Mouse (Mus musculus) ovary, adult 10 weeks (tissue): ENCODE measurements around the gene Olfr749. TPM values are rescaled to one million over a fixed set of nuclear protein-coding genes. Genes with fewer than 3 reads are reported as not detected.

Experiments
- polyA plus RNA-seq: library from polyadenylated mRNA; stranded (reverse); fragments of 350-450 nt; fragmentation: Illumina TruSeq; extraction: RNeasy Lipid Tissue Mini Kit (QIAGEN cat#74804); gene quantifications from one replicate; pipeline ENCODE4 v1.2.3, GENCODE M21; 2014

Gene Olfr749
- not detected for polyA plus RNA-seq

DNA sequence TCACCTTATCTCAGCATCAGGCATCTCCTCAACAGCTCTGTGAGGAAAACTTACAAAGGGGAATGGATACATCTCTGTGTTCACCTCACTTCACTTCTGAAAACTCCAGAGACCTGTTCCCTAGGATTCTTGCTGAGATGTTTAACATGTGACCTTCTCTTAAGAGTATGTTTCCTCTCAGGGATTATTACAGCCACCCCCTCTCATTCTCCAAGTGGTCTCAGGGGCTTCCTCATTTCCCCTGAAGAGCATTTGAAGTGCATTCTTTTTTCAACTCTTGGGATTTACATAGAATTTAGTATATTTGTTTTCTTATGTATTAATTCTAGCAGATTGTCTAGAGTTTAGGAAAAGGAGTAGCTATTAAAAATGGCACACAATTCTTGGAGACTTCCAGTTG lies at the start of gene Olfr749:
Olfr749 (minus strand) TSS at position 101 of the 400 bp plus-strand sequence.

DNA sequence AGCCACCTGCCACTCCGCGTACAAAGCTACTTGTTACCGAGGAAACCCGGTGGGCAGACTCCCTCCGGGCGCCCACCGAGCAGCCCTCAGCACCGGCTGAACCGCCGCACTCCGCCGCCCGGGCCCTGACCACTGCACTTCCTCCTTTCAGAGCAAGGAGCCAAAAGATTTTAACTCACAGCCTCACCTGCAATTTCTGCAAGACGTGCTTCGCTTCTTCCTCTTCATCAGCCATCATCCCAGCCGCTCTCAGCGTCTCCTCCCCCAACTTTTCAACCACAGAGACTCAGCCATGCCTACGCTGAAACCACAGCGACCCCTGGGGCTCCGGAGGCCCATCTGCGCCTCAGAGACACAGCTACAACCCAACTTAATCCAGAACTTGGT lies 40.4 kb upstream of the Olfr749 start, which contains the start of gene Ttc5:
Ttc5 (minus strand) TSS at position 269 of the 387 bp plus-strand sequence.

DNA sequence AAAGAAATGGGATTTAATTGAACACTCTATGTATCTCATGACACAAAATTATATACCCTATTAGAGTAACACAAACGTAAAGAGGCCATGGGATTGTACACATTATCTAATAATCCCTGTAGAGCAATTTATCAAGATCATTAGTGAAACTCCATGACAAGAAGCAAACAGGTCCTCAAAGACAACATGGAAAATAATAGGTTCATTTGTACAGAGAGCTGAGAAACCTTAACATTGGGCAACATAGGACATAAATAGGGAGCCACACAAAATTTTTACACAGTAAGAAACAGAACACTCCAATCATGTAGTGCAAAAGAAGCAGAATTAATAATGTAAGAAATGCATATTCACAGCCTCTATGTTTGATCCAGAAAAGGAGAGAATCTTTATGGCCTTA lies 37.8 kb downstream of the Olfr749 start, which contains the start of gene Olfr748:
Olfr748 (plus strand) TSS at position 301 of the 400 bp plus-strand sequence.

GRCm38 (mm10) chr14:50693106-50693505 lies 51.8 kb downstream of the Olfr749 start, which contains the start of gene Olfr747:
Gene Olfr747 (minus strand): TSS chr14:50693206.

Other genes starting within 250 kb of the Olfr749 start
- gene Olfr742, start 241.5 kb downstream of the Olfr749 start, polyA plus RNA-seq = not detected
- not detected for gene Olfr743, start 223.3 kb downstream of the Olfr749 start, polyA plus RNA-seq
- gene Olfr744, start 130.2 kb downstream of the Olfr749 start, polyA plus RNA-seq = not detected
- gene Olfr745, start 105.7 kb downstream of the Olfr749 start, polyA plus RNA-seq = not detected
- gene Olfr746, start 98.0 kb downstream of the Olfr749 start, polyA plus RNA-seq = not detected
- not detected for gene Olfr747, start 51.9 kb downstream of the Olfr749 start, polyA plus RNA-seq
- gene Olfr748, start 37.7 kb downstream of the Olfr749 start, polyA plus RNA-seq = not detected
- 15.2 TPM for gene Ttc5, start 40.4 kb upstream of the Olfr749 start, polyA plus RNA-seq
- 0.83 TPM for gene Ccnb1ip1, start 62.6 kb upstream of the Olfr749 start, polyA plus RNA-seq
- gene Parp2, start 62.7 kb upstream of the Olfr749 start, polyA plus RNA-seq = 50.8 TPM
- 6.2 TPM for gene Tep1, start 125.5 kb upstream of the Olfr749 start, polyA plus RNA-seq
- 0.46 TPM for gene Klhl33, start 152.4 kb upstream of the Olfr749 start, polyA plus RNA-seq
- gene Osgep, start 179.8 kb upstream of the Olfr749 start, polyA plus RNA-seq = 14.7 TPM
- 27.8 TPM for gene Apex1, start 179.9 kb upstream of the Olfr749 start, polyA plus RNA-seq
- 10.7 TPM for gene Pip4p1, start 185.8 kb upstream of the Olfr749 start, polyA plus RNA-seq
- gene Pnp, start 186.0 kb upstream of the Olfr749 start, polyA plus RNA-seq = 37.1 TPM
- not detected for gene Gm49342, start 199.4 kb upstream of the Olfr749 start, polyA plus RNA-seq
- gene Pnp2, start 210.9 kb upstream of the Olfr749 start, polyA plus RNA-seq = not detected